Comparison of ENCODE assay signal across 8 mouse cellular contexts in genomic region chr17:35836178-35836965, GRCm38 (mm10). TPM values are rescaled to one million over a fixed set of nuclear protein-coding genes. Genes with fewer than 3 reads are reported as not detected.
A peak's percentile ranks its signal among the peaks of the same experiment; 100 is the strongest.
DNase-seq lines count a peak whose midpoint lies in the region; ATAC-seq and TF ChIP-seq lines count a peak whose summit lies in the region.

No protein-coding gene starts in this region.

- peak overlapping the region; percentile 82 for H3K4me3 ChIP-seq in hindbrain, postnatal 0 days (ENCODE audit: low read length)

- peak overlapping the region; percentile 97 for H3K27ac ChIP-seq in hindbrain, postnatal 0 days

- TF ChIP-seq CTCF in hindbrain, postnatal 0 days (IDR thresholded peaks at IDR 0.05; ENCODE audit: low read depth), result peak; percentile 85

- ATAC-seq in common myeloid progenitor, adult 5-6 weeks (replicated peaks; ENCODE audit: low read depth, poor library complexity, severe bottlenecking), result peak; percentile 15
- no peak for ATAC-seq in hindbrain, postnatal 0 days
- ATAC-seq in megakaryocyte, adult 5-6 weeks (ENCODE audit: poor library complexity, severe bottlenecking), result peak; percentile 38

- 5% methylated on average over 24 of the region's 24 CpGs for WGBS in hindbrain, postnatal 0 days

- peak; percentile 95 for DNase-seq in adipocyte (ENCODE audit: low spot score)
- DNase-seq in gastrocnemius, adult 18-20 months (ENCODE audit: low spot score), result peak; percentile 86
- DNase-seq in hindbrain, postnatal 0 days (ENCODE audit: low spot score), result peak; percentile 96
- DNase-seq in left cerebral cortex, adult 8-10 months (ENCODE audit: low spot score in 2 of 2), result peak; percentile 79 to 80
- peak; percentile 90 for DNase-seq in right cerebral cortex, postnatal 14 days
- peak; percentile 82 for DNase-seq in yolk sac, embryonic 10.5 days (ENCODE audit: low spot score)

- H3K9me3 ChIP-seq in hindbrain, postnatal 0 days (ENCODE audit: low read length), result no peaks in the 10 kb centered on the region

- H3K27me3 ChIP-seq in hindbrain, postnatal 0 days (ENCODE audit: insufficient read depth, low read length), result no peaks in the 10 kb centered on the region

- H3K9ac ChIP-seq in hindbrain, postnatal 0 days (replicated peaks; ENCODE audit: low read length), result peak overlapping the region; percentile 94

- H3K36me3 ChIP-seq in hindbrain, postnatal 0 days (ENCODE audit: insufficient read depth, low read length), result peaks cover 28% of the 10 kb centered on the region

- H3K4me1 ChIP-seq in hindbrain, postnatal 0 days (ENCODE audit: insufficient read depth, low read length), result peaks cover 13% of the 10 kb centered on the region; the same call in 1 of the 2 replicates

- peak overlapping the region; percentile 88 for H3K4me2 ChIP-seq in hindbrain, postnatal 0 days (ENCODE audit: low read depth, low read length)

RNA-seq across cellular contexts. Expression of gene Tubb5, which starts 1.7 kb away (rescaled TPM):
- 922 and 1,068 TPM in 2 replicates for total RNA-seq in common myeloid progenitor, adult 5-6 weeks (2017)
- total RNA-seq in gastrocnemius, adult 18-20 months (2021), result 10 to 100 TPM; 25.7 to 34.7 TPM
- 3,311 and 3,326 TPM in 2 replicates for total RNA-seq in hindbrain, postnatal 0 days (2014; rRNA removed)
- 1,502 and 1,606 TPM in 2 replicates for polyA plus RNA-seq in hindbrain, postnatal 0 days (2015; fragmentation: Nextera tagmentation; extraction: Ambion mirVana)
- total RNA-seq in left cerebral cortex, adult 8-10 months (2022), result 100 to 1,000 TPM; 430 to 459 (median 451) TPM
- 649 TPM in 2 replicates for total RNA-seq in megakaryocyte, adult 5-6 weeks (2015)
- total RNA-seq in megakaryocyte, adult 5-6 weeks (2017), result 751 and 811 TPM in 2 replicates

RNA-seq across cellular contexts. Expression of gene Mdc1, which starts 4.9 kb away (rescaled TPM):
- 27.0 and 39.0 TPM in 2 replicates for total RNA-seq in common myeloid progenitor, adult 5-6 weeks (2017)
- 1 to 10 TPM; 4.2 to 6.7 TPM for total RNA-seq in gastrocnemius, adult 18-20 months (2021)
- 14.7 and 26.7 TPM in 2 replicates for total RNA-seq in hindbrain, postnatal 0 days (2014; rRNA removed)
- polyA plus RNA-seq in hindbrain, postnatal 0 days (2015; fragmentation: Nextera tagmentation; extraction: Ambion mirVana), result 3.9 and 4.1 TPM in 2 replicates
- 10 to 100 TPM; 13.8 to 21.2 (median 18.2) TPM for total RNA-seq in left cerebral cortex, adult 8-10 months (2022)
- 37.6 and 62.8 TPM in 2 replicates for total RNA-seq in megakaryocyte, adult 5-6 weeks (2015)
- 17.3 and 18.6 TPM in 2 replicates for total RNA-seq in megakaryocyte, adult 5-6 weeks (2017)

RNA-seq across cellular contexts. Expression of gene Flot1, which starts 13.3 kb away (rescaled TPM):
- total RNA-seq in common myeloid progenitor, adult 5-6 weeks (2017), result 62.8 and 68.5 TPM in 2 replicates
- 10 to 100 TPM; 58.1 to 61.3 TPM for total RNA-seq in gastrocnemius, adult 18-20 months (2021)
- 94.1 and 142 TPM in 2 replicates for total RNA-seq in hindbrain, postnatal 0 days (2014; rRNA removed)
- polyA plus RNA-seq in hindbrain, postnatal 0 days (2015; fragmentation: Nextera tagmentation; extraction: Ambion mirVana), result 162 TPM in 2 replicates
- 100 to 1,000 TPM; 118 to 151 (median 137) TPM for total RNA-seq in left cerebral cortex, adult 8-10 months (2022)
- 73.5 and 95.0 TPM in 2 replicates for total RNA-seq in megakaryocyte, adult 5-6 weeks (2015)
- total RNA-seq in megakaryocyte, adult 5-6 weeks (2017), result 124 and 127 TPM in 2 replicates

RNA-seq across cellular contexts. Expression of gene Ier3, which starts 14.9 kb away (rescaled TPM):
- total RNA-seq in common myeloid progenitor, adult 5-6 weeks (2017), result 66.9 and 67.4 TPM in 2 replicates
- total RNA-seq in gastrocnemius, adult 18-20 months (2021), result 1 to 10 TPM; 7.1 to 8.0 TPM
- 13.7 and 19.4 TPM in 2 replicates for total RNA-seq in hindbrain, postnatal 0 days (2014; rRNA removed)
- polyA plus RNA-seq in hindbrain, postnatal 0 days (2015; fragmentation: Nextera tagmentation; extraction: Ambion mirVana), result 18.3 and 19.4 TPM in 2 replicates
- total RNA-seq in left cerebral cortex, adult 8-10 months (2022), result 10 to 100 TPM; 11.1 to 17.3 (median 15.2) TPM
- total RNA-seq in megakaryocyte, adult 5-6 weeks (2015), result 21.1 and 22.8 TPM in 2 replicates
- 15.7 and 20.5 TPM in 2 replicates for total RNA-seq in megakaryocyte, adult 5-6 weeks (2017)

RNA-seq across cellular contexts. Expression of gene Nrm, which starts 24.7 kb away (rescaled TPM):
- total RNA-seq in common myeloid progenitor, adult 5-6 weeks (2017), result 55.1 and 58.3 TPM in 2 replicates
- total RNA-seq in gastrocnemius, adult 18-20 months (2021), result 1 to 10 TPM in 1 of 2 experiments, under 1 TPM in 1; 0.68 to 1.5 TPM
- total RNA-seq in hindbrain, postnatal 0 days (2014; rRNA removed), result 14.7 and 27.2 TPM in 2 replicates
- 24.6 and 25.7 TPM in 2 replicates for polyA plus RNA-seq in hindbrain, postnatal 0 days (2015; fragmentation: Nextera tagmentation; extraction: Ambion mirVana)
- 1 to 10 TPM; 2.6 to 3.4 (median 3.0) TPM for total RNA-seq in left cerebral cortex, adult 8-10 months (2022)
- 88.5 and 114 TPM in 2 replicates for total RNA-seq in megakaryocyte, adult 5-6 weeks (2015)
- 80.1 and 82.8 TPM in 2 replicates for total RNA-seq in megakaryocyte, adult 5-6 weeks (2017)

Comparison
In these comparisons a context has a peak if more than half of its experiments do, and no peak if none do; other contexts are left out.
1. RNA of gene Tubb5, which starts 1.7 kb away (total RNA-seq): 3,311 to 3,326 TPM in hindbrain, postnatal 0 days, 922 to 1,068 TPM in common myeloid progenitor, adult 5-6 weeks, 649 to 811 TPM in megakaryocyte, adult 5-6 weeks and 430 to 459 TPM in left cerebral cortex, adult 8-10 months; 25.7 to 34.7 TPM in gastrocnemius, adult 18-20 months; every median in the first group is over 10 times any median in the second.
2. Peak in every context shown above with its lines, with median percentiles within 50 percentile points of each other: DNase-seq.